Mouse (Mus musculus) ES-E14 (cell line): Measurements from ENCODE around the gene Cyfip2. TPM values are rescaled to one million over a fixed set of nuclear protein-coding genes. Genes with fewer than 3 reads are reported as not detected.

Experiments used
- DNase-seq: peaks from one replicate; pipeline ENCODE4 v3.0.0-alpha.2; 2013; ENCODE audit warnings: low read depth, low spot score
- H3K27ac ChIP-seq: 2 replicates; pipeline ENCODE4 v1.5.1; 2012; ENCODE audit warnings: low read depth, mild to moderate bottlenecking, low read length, moderate library complexity, mixed read lengths; ENCODE audit not compliant: poor library complexity, insufficient read depth, severe bottlenecking
- H3K36me3 ChIP-seq: 2 replicates; pipeline ENCODE4 v1.6.1; 2012; ENCODE audit warnings: mild to moderate bottlenecking, low read length, moderate library complexity, mixed read lengths; ENCODE audit not compliant: control insufficient read depth, poor library complexity, insufficient read depth, severe bottlenecking
- H3K4me1 ChIP-seq, 2 experiments: fragments of 150-350 bp in 1 of 2; sonication (generic) in 1 of 2; 2 replicates each; pipeline ENCODE4 v1.6.1; 2012; ENCODE audit warnings: low read length in 2 of 2, mild to moderate bottlenecking in 1 of 2, mixed read lengths in 1 of 2; ENCODE audit not compliant: control insufficient read depth in 2 of 2, insufficient read depth in 2 of 2, poor library complexity in 1 of 2
- H3K4me3 ChIP-seq, 2 experiments: fragments of 150-350 bp in 1 of 2; sonication (generic) in 1 of 2; 2 replicates each; pipeline ENCODE4 v1.5.1; 2012; ENCODE audit warnings: low read length in 2 of 2, low read depth in 1 of 2, mild to moderate bottlenecking in 1 of 2, mixed read lengths in 1 of 2; ENCODE audit not compliant: insufficient read depth in 1 of 2, poor library complexity in 1 of 2, severe bottlenecking in 1 of 2
- H3K9ac ChIP-seq: 2 replicates; pipeline ENCODE4 v1.6.1; 2012; ENCODE audit warnings: low read depth, mild to moderate bottlenecking, low read length, mixed read lengths; ENCODE audit not compliant: poor library complexity, insufficient read depth, severe bottlenecking
- H3K9me3 ChIP-seq: fragments of 150-350 bp; sonication (generic); 2 replicates; pipeline ENCODE4 v1.6.1; 2012; ENCODE audit warnings: low read depth, mild to moderate bottlenecking, low read length; ENCODE audit not compliant: control insufficient read depth, insufficient read depth
- CHD2 ChIP-seq: IDR thresholded peaks from 2 replicates; pipeline ENCODE4 v1.6.1; 2014; ENCODE audit warnings: mild to moderate bottlenecking, low read depth, low read length, inconsistent platforms
- HCFC1 ChIP-seq: IDR thresholded peaks from 2 replicates; pipeline ENCODE4 v1.6.1; 2012; ENCODE audit warnings: low read length, inconsistent platforms, borderline replicate concordance; ENCODE audit not compliant: insufficient read depth
- MAFK ChIP-seq: IDR thresholded peaks from 2 replicates; pipeline ENCODE4 v1.6.1; 2014; ENCODE audit warnings: mild to moderate bottlenecking, low read depth, low read length, inconsistent platforms; ENCODE audit not compliant: insufficient read depth
- ZC3H11A ChIP-seq: IDR thresholded peaks from 2 replicates; pipeline ENCODE4 v1.6.1; 2012; ENCODE audit warnings: low read depth, mild to moderate bottlenecking, inconsistent platforms, low read length, borderline replicate concordance
- ZNF384 ChIP-seq: IDR thresholded peaks from 2 replicates; pipeline ENCODE4 v1.6.1; 2012; ENCODE audit warnings: low read depth, low read length, inconsistent platforms
- in situ Hi-C, 2 experiments: fragments of 600-800 bp; cut with MboI; formaldehyde crosslinking; loops; one replicate each; pipeline ENCODE4 v1.15.1; 2025; ENCODE audit warnings: low sequenced_read_pairs in 2 of 2, inconsistent platforms in 1 of 2; ENCODE audit not compliant: unreplicated experiment in 2 of 2
- total RNA-seq: library from RNA; depleted of rRNA; stranded (reverse); fragments of 300-350 nt; gene quantifications from 2 replicates; pipeline ENCODE4 v1.2.3, GENCODE M21; 2012

The Cyfip2 gene
- total RNA-seq, 1 experiment = 7.4 TPM

DNA sequence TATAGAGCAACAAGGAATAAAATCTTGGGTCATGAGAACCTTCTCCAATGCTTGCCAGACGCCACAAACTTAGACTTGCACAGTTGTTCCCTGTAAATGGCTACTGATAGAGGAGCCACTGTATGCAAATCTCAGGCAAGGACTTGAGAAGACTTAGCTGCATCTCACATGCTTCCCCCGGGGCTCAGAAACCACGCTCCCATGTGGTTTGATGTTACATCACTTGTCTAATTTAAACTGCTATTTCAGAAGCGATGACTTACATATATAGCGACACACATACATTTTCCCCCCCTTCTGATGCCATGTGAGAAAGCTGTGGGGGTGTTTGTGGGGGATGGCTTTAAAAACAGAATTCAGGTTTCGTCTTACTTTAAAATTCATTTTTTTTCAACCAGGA lies 1.2 kb upstream of the Cyfip2 start:
- TF ChIP-seq CHD2 = no peak
- no peak for TF ChIP-seq ZNF384
- TF ChIP-seq HCFC1 = no peak
- no peak for TF ChIP-seq MAFK
- no peak for TF ChIP-seq ZC3H11A
- in situ Hi-C loops = no loop called here
- Histone ChIP-seq H3K4me3 (no peak overlapping the region), H3K9ac (no peak overlapping the region), H3K36me3 (no peaks in the 10 kb centered on the region), H3K27ac (no peak overlapping the region), H3K4me1 (peaks cover 0 to 4% of the 10 kb centered on the region in 2 experiments; a peak in 1 of 4 replicates), H3K9me3 (no peaks in the 10 kb centered on the region)
- no peak for DNase-seq

DNA sequence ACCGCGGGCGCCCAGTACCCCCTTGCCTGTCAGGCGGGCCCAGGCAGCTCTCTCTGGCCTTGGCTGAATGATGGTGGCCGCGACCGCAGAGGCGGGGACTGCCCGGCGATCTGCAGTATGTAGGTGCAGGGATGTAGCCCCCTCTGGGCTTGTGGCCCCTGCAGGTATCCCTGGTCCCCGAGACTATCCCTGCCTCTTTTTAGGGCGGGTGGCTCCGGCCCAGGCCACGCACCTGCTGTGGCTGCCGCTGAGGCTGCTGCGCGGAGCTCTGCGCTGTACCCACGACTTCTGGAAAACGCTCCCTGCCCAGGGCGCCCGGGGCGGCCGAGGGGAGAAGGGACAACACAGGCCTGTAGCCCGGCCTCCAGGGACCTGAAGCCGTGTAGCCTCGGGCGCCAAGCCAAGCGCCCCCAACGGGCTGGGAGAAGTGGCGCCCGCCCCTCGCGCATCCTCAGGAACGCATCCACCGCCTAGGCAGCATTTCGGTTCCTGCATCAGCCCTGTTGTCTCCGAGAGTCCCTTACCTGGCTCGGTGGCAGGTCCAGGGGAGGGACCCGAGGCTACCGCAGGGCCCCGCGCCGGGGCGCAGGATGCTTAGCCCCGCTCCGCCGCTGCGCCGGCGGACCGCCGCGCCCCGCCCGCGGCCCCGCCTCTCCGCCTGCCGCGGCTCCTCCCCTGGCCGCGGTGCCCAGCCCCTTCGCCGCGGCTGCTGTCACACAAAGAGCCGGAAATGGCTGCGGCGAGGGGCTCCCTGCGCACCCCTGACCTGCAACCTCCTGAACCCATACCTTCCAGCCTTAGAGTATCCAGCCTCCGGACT lies 746 bp downstream of the Cyfip2 start:
- H3K27ac ChIP-seq = no peak overlapping the region
- in situ Hi-C loops = no loop called here
- H3K4me1 ChIP-seq = peaks cover 0 to 4% of the 10 kb centered on the region in 2 experiments; a peak in 1 of 4 replicates

DNA sequence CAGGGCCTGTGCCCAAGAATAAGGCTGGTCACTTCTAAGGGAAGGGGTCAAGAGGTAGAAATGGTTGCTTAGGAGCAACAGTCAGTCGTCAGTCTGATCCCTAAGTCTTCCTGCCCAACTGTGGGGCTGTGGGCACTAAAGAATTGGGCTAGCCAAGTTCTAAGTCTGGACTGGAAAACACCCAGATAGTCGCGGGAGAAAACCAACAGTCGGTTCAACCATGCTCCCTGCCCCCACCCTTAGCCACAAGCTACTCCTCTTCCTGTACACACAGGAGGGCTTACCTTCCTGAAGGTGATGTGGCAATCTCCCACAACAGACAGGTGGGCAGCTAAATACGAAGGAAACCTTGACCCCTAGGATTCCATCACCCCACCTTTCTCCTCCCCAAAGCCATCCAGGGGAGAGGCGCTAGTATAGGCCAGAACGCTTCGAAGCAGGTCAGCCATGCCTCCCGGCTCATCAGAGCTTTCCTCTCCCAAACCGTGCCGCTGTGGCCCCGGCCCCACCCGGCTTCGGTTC lies 1.4 kb downstream of the Cyfip2 start:
- H3K4me1 ChIP-seq = peaks cover 0 to 4% of the 10 kb centered on the region in 2 experiments; a peak in 1 of 4 replicates
- H3K36me3 ChIP-seq = no peaks in the 10 kb centered on the region
- peak overlapping the region; percentile 62 for H3K9ac ChIP-seq
- H3K27ac ChIP-seq = no peak overlapping the region
- no peak for DNase-seq
- in situ Hi-C loops = no loop called here
- TF ChIP-seq ZC3H11A = no peak
- H3K9me3 ChIP-seq = no peaks in the 10 kb centered on the region
- H3K4me3 ChIP-seq = peak overlapping the region; percentile 70

More for the DNA sequence above, 746 bp downstream of the Cyfip2 start:
- peak overlapping the region; percentile 70 for H3K4me3 ChIP-seq
- H3K36me3 ChIP-seq = no peaks in the 10 kb centered on the region
- H3K9ac ChIP-seq = peak overlapping the region; percentile 62
- TF ChIP-seq HCFC1 (0 out of 2 replicates have a peak, but pooled peaks have one; percentile 25), MAFK (no peak)
- DNase-seq = peak; percentile 22
- no peaks in the 10 kb centered on the region for H3K9me3 ChIP-seq

DNA sequence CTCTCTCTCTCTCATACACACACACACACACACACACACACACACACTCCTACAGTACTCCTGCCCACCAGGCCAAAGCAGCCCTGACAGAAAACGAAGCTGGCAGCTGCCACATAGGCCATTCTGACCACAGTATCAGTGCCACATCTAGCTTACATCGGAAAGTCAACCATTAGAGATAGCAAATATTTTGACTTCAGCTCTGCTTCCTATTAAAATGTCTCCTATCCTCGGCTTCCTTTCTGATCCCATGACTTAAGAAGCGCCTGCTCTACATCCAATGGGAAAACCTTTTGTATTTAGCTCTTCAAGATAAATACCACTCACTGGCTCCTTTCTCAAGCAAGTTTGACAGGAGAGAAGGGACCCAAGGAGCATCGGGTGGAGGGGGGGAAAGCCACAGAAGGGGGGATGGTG lies 2.0 kb downstream of the Cyfip2 start:
- H3K36me3 ChIP-seq = no peaks in the 10 kb centered on the region
- no peak overlapping the region for H3K27ac ChIP-seq
- in situ Hi-C loops = no loop called here
- H3K4me3 ChIP-seq = no peak overlapping the region
- H3K9ac ChIP-seq = no peak overlapping the region
- no peaks in the 10 kb centered on the region for H3K9me3 ChIP-seq
- peaks cover 0 to 4% of the 10 kb centered on the region in 2 experiments; a peak in 1 of 4 replicates for H3K4me1 ChIP-seq
- TF ChIP-seq MAFK (no peak), ZNF384 (no peak), ZC3H11A (no peak)
- no peak for DNase-seq
